Mouse (Mus musculus): ENCODE results near the gene Asic2. TPM values are rescaled to one million over a fixed set of nuclear protein-coding genes. Genes with fewer than 3 reads are reported as not detected.

Asic2 gene
- polyA plus RNA-seq, 1 experiment from 2014 or later, result 7.7 TPM

DNA sequence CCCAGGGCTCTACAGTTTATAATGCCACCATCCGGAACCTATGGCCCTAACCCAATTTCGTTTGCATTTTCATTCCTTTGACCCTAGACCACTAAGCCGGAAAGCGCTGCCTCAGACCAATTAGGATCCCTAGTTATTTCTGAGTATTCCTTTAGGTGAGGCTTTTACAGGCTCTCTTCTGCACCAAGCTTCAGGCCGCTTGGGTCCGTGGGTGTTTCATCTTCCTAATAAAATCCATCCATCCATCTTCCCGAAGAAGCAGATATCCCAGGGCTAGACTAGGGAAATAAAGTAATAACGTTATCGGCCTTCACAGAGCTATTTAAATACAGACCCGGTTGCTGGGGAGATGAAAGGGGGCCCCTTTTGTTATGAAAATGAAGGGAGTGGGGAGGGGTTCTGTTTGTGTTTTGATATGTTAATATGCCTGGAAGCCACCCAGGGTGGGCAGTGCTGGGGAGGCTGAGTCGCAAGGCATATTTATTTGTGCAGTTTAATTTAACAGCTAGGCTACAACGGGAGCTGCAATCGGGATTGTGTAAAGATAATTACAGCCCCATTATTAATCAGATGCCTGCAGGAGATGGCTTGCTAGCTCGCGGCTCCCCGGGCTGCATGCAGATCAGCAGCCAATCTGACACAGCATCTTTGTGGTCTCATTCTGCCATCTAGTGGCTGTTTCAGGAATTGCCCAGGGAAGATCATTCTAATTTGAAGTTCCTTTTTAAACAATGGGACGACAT lies 355.3 kb downstream of the Asic2 start:
- H3K9ac ChIP-seq, result peak overlapping the region; percentile 35

DNA sequence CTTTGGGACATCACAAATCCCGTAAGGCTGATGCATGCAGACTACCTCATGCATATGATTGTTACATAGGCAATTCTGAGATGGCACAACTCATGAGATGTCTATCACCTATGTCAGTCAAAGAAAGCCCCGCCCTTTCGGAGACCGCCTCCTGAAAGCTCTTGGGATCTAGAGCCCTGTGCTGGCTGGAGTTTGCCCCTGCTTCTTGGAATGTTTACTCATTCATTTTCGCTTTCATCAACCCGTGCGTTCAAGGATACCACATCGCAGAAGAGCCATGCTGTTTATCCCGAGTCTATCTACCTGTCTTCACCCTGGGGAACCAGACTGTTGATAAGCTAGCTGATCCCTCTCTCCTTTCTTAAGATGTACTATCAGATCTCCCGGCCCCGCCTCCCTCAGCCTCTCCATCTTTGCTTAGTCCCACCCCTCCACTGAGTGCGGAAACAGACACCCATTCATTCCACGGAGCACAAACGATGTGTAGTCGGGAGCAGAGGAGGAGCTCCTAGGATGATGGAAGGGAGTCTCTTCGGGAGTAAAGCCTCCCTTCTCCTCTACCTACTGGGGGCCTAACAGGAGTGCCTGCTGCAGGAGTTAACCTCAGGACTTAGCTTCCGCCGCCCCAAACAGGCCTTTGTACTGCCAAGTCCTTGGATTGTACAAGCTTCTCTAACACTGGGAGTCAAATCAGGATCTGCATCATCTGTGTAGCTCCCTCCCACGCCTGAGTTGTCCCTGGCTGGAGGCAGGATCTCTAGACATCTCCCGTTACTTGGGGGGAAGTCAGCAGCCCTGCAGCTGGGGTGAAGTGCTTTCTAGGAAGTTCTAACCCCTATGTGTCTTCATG lies 356.1 kb downstream of the Asic2 start:
- peak; percentile 67 for ATAC-seq (ENCODE audit: low FRiP score)
- H3K36me3 ChIP-seq, result no peaks in the 10 kb centered on the region
- no peaks in the 10 kb centered on the region for H3K9me3 ChIP-seq
- H3K27me3 ChIP-seq, result peaks cover 16% of the 10 kb centered on the region
- peak overlapping the region; percentile 35 for H3K9ac ChIP-seq
- H3K4me1 ChIP-seq (replicated peaks), result peaks cover 31% of the 10 kb centered on the region
- peak overlapping the region; percentile 93 for H3K27ac ChIP-seq
- H3K4me2 ChIP-seq, result peak overlapping the region; percentile 51
- 8% methylated on average over 20 of the region's 20 CpGs for WGBS
- H3K4me3 ChIP-seq, result peak overlapping the region; percentile 26

More for the DNA sequence above, 355.3 kb downstream of the Asic2 start:
- H3K9me3 ChIP-seq, result no peaks in the 10 kb centered on the region
- peaks cover 16% of the 10 kb centered on the region for H3K27me3 ChIP-seq
- H3K4me2 ChIP-seq, result peak overlapping the region; percentile 51
- H3K27ac ChIP-seq, result peak overlapping the region; percentile 93
- peaks cover 31% of the 10 kb centered on the region for H3K4me1 ChIP-seq (replicated peaks)
- H3K4me3 ChIP-seq, result peak overlapping the region; percentile 26; the same call in 1 of the 2 replicates
- under 1% methylated on average over 17 of the region's 17 CpGs for WGBS
- H3K36me3 ChIP-seq, result no peaks in the 10 kb centered on the region
- peak; percentile 90 for ATAC-seq (ENCODE audit: low FRiP score)

DNA sequence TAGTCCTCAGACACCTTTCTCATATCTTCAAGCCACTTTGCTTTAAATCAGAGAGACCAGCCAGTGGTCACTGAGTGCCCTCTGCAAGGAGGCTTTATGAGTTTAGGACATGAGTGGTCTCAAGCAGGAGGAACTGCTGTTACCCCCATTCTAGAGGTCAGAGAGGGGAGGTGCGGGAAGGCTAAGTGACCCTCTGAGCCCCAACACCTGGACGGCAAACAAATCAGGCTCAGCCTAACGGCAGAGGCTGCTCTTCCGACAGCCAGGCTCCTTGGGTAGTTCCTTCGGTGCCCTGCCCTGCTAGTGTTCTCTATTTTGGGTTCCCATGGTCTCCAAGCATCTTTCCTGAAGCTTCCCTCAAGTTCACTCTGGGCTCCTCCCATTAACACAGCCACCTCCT lies 357.8 kb downstream of the Asic2 start:
- Histone ChIP-seq H3K4me3 (no peak overlapping the region), H3K9ac (no peak overlapping the region), H3K27me3 (peaks cover 13% of the 10 kb centered on the region), H3K4me1 (replicated peaks) (peaks cover 27% of the 10 kb centered on the region), H3K36me3 (no peaks in the 10 kb centered on the region), H3K27ac (no peak overlapping the region), H3K4me2 (no peak overlapping the region), H3K9me3 (no peaks in the 10 kb centered on the region)
- 92% methylated on average over 5 of the region's 5 CpGs for WGBS
- no peak for ATAC-seq (ENCODE audit: low FRiP score)

DNA sequence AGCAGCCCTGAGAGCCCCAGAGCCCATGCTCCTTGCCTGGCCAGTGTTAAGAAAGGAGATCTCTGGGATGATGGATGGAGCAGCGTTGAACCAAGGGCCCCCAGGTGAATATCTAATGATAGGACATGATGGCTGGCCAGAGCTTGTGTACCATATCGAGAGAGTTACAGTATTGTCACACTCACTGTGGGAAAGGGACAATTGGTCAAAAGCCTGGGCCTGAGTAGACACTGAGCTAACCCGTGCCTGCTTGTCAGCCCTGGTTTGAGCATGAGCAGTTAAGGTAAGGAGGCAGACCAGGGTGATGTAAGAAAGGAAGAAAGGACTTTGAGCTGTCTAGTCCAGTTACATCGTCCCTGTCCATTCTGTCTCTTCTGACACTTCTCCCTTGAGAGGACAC lies 365.3 kb downstream of the Asic2 start:
- 0 out of 2 replicates have a peak overlapping the region, but pooled peaks have one; percentile 25 for H3K9ac ChIP-seq
- 0 out of 2 replicates have a peak, but pooled peaks cover 4% of the 10 kb centered on the region for H3K4me1 ChIP-seq (replicated peaks)
- H3K4me2 ChIP-seq, result no peak overlapping the region
- H3K36me3 ChIP-seq, result no peaks in the 10 kb centered on the region
- peak overlapping the region; percentile 12; the same call in 1 of the 2 replicates for H3K27ac ChIP-seq
- H3K9me3 ChIP-seq, result no peaks in the 10 kb centered on the region
- no peaks in the 10 kb centered on the region for H3K27me3 ChIP-seq
- 77% methylated on average over 4 of the region's 4 CpGs for WGBS
- ATAC-seq (ENCODE audit: low FRiP score), result no peak
- H3K4me3 ChIP-seq, result no peak overlapping the region

DNA sequence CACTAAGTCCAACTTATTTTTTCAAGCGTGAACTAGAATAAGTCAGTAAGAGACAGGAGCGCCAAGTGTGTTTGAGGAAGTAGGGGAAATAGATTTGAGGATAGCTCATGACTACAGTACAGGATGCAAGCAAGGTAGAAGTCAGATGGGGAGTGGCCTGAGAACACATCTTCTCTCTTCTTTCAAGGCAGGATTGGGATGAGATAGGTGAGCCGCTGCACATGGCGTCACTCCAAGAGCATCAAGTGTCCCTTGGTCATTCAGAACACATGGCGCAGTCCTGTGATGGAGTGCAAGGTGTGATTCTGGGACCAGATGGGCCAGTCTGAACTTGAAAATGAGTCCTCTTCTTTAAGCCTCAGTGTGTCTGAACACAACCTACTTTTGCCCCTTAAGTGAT lies 366.5 kb downstream of the Asic2 start:
- Histone ChIP-seq H3K36me3 (no peaks in the 10 kb centered on the region), H3K4me3 (no peak overlapping the region), H3K4me1 (replicated peaks) (0 out of 2 replicates have a peak, but pooled peaks cover 4% of the 10 kb centered on the region), H3K27ac (no peak overlapping the region), H3K27me3 (no peaks in the 10 kb centered on the region), H3K4me2 (no peak overlapping the region), H3K9ac (no peak overlapping the region), H3K9me3 (no peaks in the 10 kb centered on the region)
- no peak for ATAC-seq (ENCODE audit: low FRiP score)
- WGBS, result 95% methylated on average over 5 of the region's 5 CpGs

DNA sequence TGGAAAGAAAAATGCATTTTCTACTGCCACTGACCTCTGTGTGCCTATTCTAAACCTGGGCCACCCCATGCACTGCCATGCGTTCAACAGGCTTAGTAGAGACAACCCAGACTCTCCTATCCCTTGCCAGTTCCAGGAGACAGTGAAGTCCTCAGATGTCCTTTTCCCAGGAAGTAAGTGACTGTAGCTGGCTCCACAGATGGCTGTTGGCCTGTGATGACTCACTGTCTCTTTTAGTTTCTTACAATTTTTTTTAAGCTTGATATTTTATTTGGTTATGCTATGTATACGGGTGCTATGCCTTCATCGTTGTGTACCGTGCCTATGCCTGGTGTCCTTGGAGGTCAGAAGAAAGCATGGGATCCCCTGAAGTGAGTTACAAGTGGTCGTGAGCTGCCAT lies 370.7 kb downstream of the Asic2 start:
- Histone ChIP-seq H3K27me3 (no peaks in the 10 kb centered on the region), H3K9ac (no peak overlapping the region), H3K36me3 (no peaks in the 10 kb centered on the region), H3K27ac (no peak overlapping the region), H3K4me2 (no peak overlapping the region), H3K9me3 (no peaks in the 10 kb centered on the region), H3K4me1 (replicated peaks) (peaks cover 17% of the 10 kb centered on the region), H3K4me3 (no peak overlapping the region)
- WGBS, result 91% methylated on average over 5 of the region's 5 CpGs
- ATAC-seq (ENCODE audit: low FRiP score), result no peak

DNA sequence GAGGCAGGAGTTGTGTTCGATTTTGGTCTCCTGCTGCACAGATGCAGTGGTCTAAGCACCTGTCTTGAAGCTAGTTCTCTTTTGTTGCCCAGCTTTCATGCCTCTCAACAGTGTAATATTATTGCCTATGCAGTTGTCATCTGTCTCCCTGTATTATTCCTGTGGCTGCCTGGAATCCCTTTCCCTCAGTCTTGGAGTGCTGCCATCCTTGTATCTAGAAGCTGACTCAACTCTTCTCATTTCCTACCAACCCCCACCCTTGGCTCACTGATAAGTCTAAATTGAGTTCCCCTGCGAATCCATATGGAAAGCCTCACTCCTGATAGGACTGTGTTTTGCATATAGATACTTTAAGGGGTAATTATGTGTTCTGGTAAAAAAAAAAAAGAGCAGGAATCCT lies 373.0 kb downstream of the Asic2 start:
- no peaks in the 10 kb centered on the region for H3K27me3 ChIP-seq
- H3K4me2 ChIP-seq, result no peak overlapping the region
- ATAC-seq (ENCODE audit: low FRiP score), result no peak
- peaks cover 23% of the 10 kb centered on the region for H3K4me1 ChIP-seq (replicated peaks)
- no peak overlapping the region for H3K27ac ChIP-seq
- H3K4me3 ChIP-seq, result no peak overlapping the region
- H3K36me3 ChIP-seq, result no peaks in the 10 kb centered on the region
- 81% methylated on average over 2 of the region's 2 CpGs for whole genome bisulfite sequencing
- no peak overlapping the region for H3K9ac ChIP-seq
- H3K9me3 ChIP-seq, result no peaks in the 10 kb centered on the region

DNA sequence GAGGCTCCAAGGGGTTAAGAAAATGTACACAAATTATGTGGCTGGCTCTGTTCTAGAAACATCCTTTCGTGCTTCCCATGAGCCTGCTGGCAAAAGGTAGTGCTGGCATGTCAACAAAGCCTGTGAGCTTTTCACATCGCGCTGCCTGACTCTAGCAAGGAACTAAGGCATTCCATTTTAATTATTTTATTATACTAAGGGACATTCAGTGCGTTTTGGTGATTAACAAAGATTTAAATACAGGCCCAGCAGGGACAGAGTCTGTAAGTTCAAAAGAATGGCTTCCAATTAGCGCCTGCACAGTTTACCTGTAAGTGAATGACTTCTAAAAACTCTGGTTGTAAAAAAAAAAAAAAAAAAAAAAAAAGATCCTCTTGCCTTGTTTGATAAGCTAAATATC lies 375.5 kb downstream of the Asic2 start:
- Histone ChIP-seq H3K27me3 (no peaks in the 10 kb centered on the region), H3K9ac (no peak overlapping the region), H3K4me2 (no peak overlapping the region), H3K36me3 (no peaks in the 10 kb centered on the region), H3K27ac (no peak overlapping the region), H3K4me3 (no peak overlapping the region), H3K4me1 (replicated peaks) (peaks cover 43% of the 10 kb centered on the region), H3K9me3 (no peaks in the 10 kb centered on the region)
- no peak for ATAC-seq (ENCODE audit: low FRiP score)
- 59% methylated on average over 5 of the region's 5 CpGs for WGBS

DNA sequence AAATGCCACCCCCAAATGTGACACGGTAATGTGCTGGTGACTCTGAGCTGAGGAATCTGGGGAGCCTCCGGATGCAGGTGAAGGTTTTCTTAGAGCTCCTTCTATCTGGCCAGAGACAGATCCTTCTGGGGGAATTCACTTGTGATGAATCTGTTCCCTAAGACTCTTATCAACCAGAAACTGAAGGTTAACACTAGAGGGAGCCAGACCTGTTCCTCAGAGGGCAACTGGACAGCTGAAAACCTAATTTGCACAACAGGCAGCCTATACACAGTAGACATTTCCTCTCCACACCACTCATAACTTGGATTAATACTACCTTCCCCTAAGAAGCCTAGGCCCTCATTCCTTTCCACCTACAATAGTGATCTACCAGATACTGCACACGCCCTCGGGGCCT lies 377.3 kb downstream of the Asic2 start:
- H3K27ac ChIP-seq, result no peak overlapping the region
- WGBS, result 72% methylated on average over 4 of the region's 4 CpGs
- H3K4me3 ChIP-seq, result no peak overlapping the region
- H3K4me2 ChIP-seq, result no peak overlapping the region
- H3K9ac ChIP-seq, result no peak overlapping the region
- H3K4me1 ChIP-seq (replicated peaks), result peaks cover 45% of the 10 kb centered on the region
- no peaks in the 10 kb centered on the region for H3K9me3 ChIP-seq
- H3K27me3 ChIP-seq, result no peaks in the 10 kb centered on the region
- ATAC-seq (ENCODE audit: low FRiP score), result no peak
- no peaks in the 10 kb centered on the region for H3K36me3 ChIP-seq

DNA sequence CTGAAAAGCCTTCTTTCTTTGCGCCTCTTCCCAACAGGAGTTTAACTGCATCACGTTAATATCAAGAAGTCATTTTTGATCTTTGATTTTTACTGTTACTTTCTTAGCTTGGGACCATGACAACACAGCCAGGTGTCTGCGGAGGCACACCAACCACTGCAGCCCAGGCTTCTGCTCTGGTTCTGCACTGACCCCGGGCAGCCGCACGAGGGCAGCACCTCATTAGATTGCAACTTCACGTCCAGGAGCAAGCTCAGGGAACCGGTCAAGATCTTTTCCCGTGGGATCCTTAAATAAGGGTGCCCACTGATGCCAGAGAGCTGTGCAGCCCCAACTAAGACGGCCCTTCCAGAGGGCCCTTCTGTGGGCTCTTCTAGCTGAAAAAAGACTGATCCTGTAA lies 379.6 kb downstream of the Asic2 start:
- H3K9me3 ChIP-seq, result no peaks in the 10 kb centered on the region
- WGBS, result 10% methylated on average over 10 of the region's 10 CpGs
- no peaks in the 10 kb centered on the region for H3K36me3 ChIP-seq
- no peak overlapping the region for H3K4me3 ChIP-seq
- H3K27ac ChIP-seq, result peak overlapping the region; percentile 76
- no peaks in the 10 kb centered on the region for H3K27me3 ChIP-seq
- no peak for ATAC-seq (ENCODE audit: low FRiP score)
- H3K9ac ChIP-seq, result no peak overlapping the region
- peaks cover 40% of the 10 kb centered on the region for H3K4me1 ChIP-seq (replicated peaks)
- 0 out of 2 replicates have a peak overlapping the region, but pooled peaks have one; percentile 43 for H3K4me2 ChIP-seq

DNA sequence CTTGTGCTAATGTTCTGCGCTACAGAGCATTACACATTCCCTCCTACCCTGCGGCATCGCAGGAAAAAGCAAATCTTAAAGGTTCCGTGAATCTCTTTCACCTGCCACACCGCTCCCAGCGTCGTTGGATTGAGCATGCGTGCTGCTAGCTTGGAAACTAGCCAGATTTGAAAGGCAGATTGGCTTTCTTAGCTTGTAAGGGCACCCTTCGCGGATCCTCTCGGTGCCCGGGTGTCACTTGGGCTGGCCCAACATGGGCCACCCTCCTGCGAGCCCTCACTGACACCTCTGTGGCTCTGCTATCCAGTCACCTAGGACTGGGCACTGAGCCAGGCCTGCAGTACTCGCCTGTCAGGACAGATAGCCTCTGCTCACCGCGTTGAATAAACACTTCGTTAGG lies 380.3 kb downstream of the Asic2 start:
- Histone ChIP-seq H3K36me3 (no peaks in the 10 kb centered on the region), H3K27me3 (no peaks in the 10 kb centered on the region), H3K27ac (peak overlapping the region; percentile 76), H3K4me3 (no peak overlapping the region; the same call in 1 of the 2 replicates), H3K9me3 (no peaks in the 10 kb centered on the region), H3K9ac (no peak overlapping the region), H3K4me1 (replicated peaks) (peaks cover 38% of the 10 kb centered on the region), H3K4me2 (peak overlapping the region; percentile 43)
- ATAC-seq (ENCODE audit: low FRiP score), result peak; percentile 49; the same call in 1 of the 2 replicates
- WGBS, result 46% methylated on average over 17 of the region's 17 CpGs

DNA sequence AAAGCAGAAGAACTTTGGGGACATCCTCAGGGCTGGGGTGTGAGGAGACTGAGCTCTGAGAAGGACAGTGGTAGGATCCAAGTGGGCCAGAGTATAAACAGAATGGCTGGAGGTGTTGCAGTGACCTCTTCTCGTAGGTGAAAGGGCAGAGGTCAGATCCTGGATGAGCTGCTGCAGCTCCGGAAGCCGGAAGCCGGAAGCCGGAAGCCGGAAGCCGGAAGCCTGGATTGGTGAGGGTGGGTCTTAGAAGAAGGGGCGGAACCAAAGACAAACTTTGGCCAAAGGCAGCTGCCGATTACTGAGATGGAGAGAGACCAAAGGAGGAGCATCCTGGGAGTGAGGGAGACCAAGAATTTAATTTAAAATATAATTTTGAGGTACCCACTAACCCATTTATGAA lies 381.1 kb downstream of the Asic2 start:
- ATAC-seq (ENCODE audit: low FRiP score), result no peak
- Histone ChIP-seq H3K27me3 (no peaks in the 10 kb centered on the region), H3K36me3 (no peaks in the 10 kb centered on the region), H3K9me3 (no peaks in the 10 kb centered on the region), H3K4me2 (no peak overlapping the region), H3K4me1 (replicated peaks) (peaks cover 31% of the 10 kb centered on the region), H3K4me3 (no peak overlapping the region), H3K27ac (no peak overlapping the region), H3K9ac (no peak overlapping the region)
- 82% methylated on average over 9 of the region's 9 CpGs for WGBS
